Mouse (Mus musculus): ENCODE measurements at regions not wholly inside any gene's neighbourhood (a gene's known extent, or its start where the extent isn't known, plus 50 kb on each side); places are given as distances from the start of the nearest gene placed in this dataset.

DNA sequence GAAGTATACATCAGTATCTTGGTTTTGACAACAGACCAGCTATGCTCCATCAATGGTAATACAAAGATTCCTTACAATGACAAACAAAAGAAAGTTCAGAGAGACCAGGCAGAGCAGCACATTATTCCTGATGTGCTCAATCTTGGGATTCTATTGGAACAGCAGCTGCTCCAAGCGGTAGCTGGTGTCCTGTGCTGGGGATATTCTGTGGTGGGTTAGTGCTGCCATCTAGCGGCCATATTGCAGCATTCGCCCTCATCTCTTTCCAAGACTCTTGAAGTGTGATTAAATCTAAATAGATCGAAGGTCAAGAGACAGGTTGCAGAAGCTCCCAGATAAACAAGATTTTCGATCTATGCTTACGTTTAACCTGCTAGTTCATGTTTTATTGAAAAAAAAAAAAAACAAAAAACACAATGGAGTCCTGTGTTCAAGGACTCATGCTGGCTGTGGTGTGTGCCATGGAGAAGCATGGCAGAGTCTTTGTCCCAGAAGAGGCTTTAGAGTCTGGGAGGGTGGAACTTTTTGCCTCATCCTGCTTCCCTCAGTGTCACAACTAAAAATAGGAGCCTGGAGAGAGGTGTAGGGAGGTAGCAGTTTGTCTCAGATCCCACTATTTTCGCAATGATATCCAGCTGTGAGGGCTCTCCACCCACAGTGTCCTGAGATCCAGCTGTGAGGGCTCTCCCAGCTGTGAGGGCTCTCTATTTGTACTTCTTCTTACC lies 468.6 kb downstream of the Plcl1 start:
- TF ChIP-seq EP300 (IDR thresholded peaks at IDR 0.05; ENCODE audit: insufficient read depth, low read depth, low read length) (0 out of 2 replicates have a peak, but pooled peaks have one; percentile 43), POLR2A (IDR thresholded peaks at IDR 0.05; ENCODE audit: insufficient read depth, low read depth, low read length) (no peak)
